Mouse (Mus musculus): ENCODE measurements around the gene Arhgap15. TPM values are rescaled to one million over a fixed set of nuclear protein-coding genes. Genes with fewer than 3 reads are reported as not detected.

Arhgap15 gene
- polyA plus RNA-seq, 1 experiment from 2014 or later, result 1.4 TPM

GRCm38 (mm10) chr2:44344861-44345260, 596.2 kb downstream of the Arhgap15 start:
- Histone ChIP-seq H3K27me3 (no peaks in the 10 kb centered on the region), H3K4me2 (replicated peaks) (no peak overlapping the region), H3K9ac (no peak overlapping the region), H3K27ac (no peak overlapping the region), H3K4me3 (no peak overlapping the region), H3K4me1 (no peaks in the 10 kb centered on the region), H3K9me3 (replicated peaks) (no peaks in the 10 kb centered on the region), H3K36me3 (no peaks in the 10 kb centered on the region)
- no peak for ATAC-seq (ENCODE audit: low FRiP score)
- 94% methylated on average over 8 of the region's 8 CpGs for WGBS

DNA sequence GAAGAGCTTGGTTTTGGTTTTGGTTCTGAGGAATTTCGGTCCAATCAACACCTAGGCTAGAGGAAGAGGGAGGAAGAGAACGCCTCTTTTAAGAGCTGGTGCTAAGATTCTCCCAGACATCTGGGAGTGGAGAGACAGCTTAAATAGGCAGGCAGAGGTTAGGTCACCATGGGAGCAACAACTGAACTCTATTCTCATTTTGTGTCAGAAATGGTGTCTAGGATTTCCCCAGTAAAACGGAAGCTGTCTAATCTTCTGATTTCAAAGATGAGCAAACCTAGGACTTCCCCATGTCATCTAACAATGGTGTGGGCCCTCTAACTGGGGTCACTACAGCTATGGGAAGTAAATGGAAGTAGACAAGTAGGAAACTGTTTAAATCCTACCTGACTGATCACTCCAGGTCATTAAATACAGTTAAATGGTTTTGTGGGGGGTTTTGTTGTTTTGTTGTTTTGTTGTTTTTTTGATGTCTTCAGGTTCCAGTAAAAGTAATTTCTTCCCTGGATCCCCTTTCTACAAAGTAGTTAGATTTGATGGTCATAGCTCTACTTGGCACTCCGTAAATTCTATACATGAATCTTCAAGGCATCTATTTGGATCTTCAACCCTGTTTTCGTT, 596.8 kb downstream of the Arhgap15 start:
- ATAC-seq (ENCODE audit: low FRiP score), result no peak
- H3K9me3 ChIP-seq (replicated peaks), result no peaks in the 10 kb centered on the region
- no peak overlapping the region for H3K4me3 ChIP-seq
- no peak overlapping the region for H3K4me2 ChIP-seq (replicated peaks)
- H3K27ac ChIP-seq, result no peak overlapping the region
- no peak overlapping the region for H3K9ac ChIP-seq
- H3K4me1 ChIP-seq, result no peaks in the 10 kb centered on the region
- H3K27me3 ChIP-seq, result no peaks in the 10 kb centered on the region
- H3K36me3 ChIP-seq, result no peaks in the 10 kb centered on the region
- 87% methylated on average over 5 of the region's 5 CpGs for WGBS

DNA sequence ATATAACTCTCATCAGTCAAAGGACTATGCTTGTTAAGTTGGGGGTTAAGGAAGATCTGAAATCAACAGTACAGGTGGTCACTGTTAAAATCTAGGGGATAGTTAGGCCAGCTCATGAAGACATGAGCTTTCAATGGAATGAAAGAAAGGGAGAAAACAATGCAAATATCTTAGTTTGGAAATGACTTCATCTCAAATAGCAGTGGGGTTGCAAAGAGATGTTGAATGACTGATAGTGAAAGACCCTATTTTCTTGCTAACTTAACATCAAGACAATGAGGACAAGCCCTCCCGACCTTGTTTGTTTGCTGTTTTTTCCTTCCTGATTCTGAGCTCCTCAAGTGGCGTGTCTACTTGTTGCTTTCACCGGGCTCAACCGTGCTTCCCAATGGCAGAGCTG, 597.6 kb downstream of the Arhgap15 start:
- ATAC-seq (ENCODE audit: low FRiP score), result no peak
- no peak overlapping the region for H3K4me2 ChIP-seq (replicated peaks)
- H3K27ac ChIP-seq, result no peak overlapping the region
- no peak overlapping the region for H3K4me3 ChIP-seq
- H3K9me3 ChIP-seq (replicated peaks), result no peaks in the 10 kb centered on the region
- H3K9ac ChIP-seq, result no peak overlapping the region
- WGBS, result 79% methylated on average over 4 of the region's 4 CpGs
- no peaks in the 10 kb centered on the region for H3K27me3 ChIP-seq
- H3K4me1 ChIP-seq, result no peaks in the 10 kb centered on the region
- no peaks in the 10 kb centered on the region for H3K36me3 ChIP-seq

- Histone ChIP-seq H3K9ac (no peak overlapping the region), H3K4me2 (replicated peaks) (no peak overlapping the region), H3K36me3 (no peaks in the 10 kb centered on the region), H3K4me1 (no peaks in the 10 kb centered on the region), H3K9me3 (replicated peaks) (no peaks in the 10 kb centered on the region), H3K27me3 (no peaks in the 10 kb centered on the region), H3K4me3 (no peak overlapping the region), H3K27ac (no peak overlapping the region)
- no peak for ATAC-seq (ENCODE audit: low FRiP score)
- 68% methylated on average over 5 of the region's 5 CpGs for WGBS
Observed at GRCm38 (mm10) chr2:44347781-44348180, 599.2 kb downstream of the Arhgap15 start.

- H3K9me3 ChIP-seq (replicated peaks), result no peaks in the 10 kb centered on the region
- no peak for ATAC-seq (ENCODE audit: low FRiP score)
Observed at GRCm38 (mm10) chr2:44349101-44349500, 600.5 kb downstream of the Arhgap15 start.

DNA sequence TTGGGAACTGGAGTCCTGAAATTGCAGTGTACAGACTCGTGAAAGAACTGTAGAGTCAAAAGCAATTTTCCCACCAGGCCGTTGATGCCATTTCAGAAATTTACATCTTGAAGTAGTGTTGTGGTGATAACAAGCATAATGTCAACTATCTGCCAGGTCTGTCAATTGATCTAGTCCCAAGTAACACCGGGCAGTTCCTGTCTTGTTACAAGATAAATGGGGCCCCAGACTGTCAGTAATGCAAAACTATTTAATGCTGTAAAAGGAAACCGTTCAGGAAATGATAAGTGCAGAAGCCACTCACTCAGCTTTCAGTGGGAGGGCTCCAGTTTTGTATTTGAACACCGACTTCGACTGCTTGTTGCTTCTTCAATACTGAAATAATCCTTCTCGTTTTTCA, 604.3 kb downstream of the Arhgap15 start:
- H3K4me1 ChIP-seq, result no peaks in the 10 kb centered on the region
- no peaks in the 10 kb centered on the region for H3K27me3 ChIP-seq
- no peak overlapping the region for H3K9ac ChIP-seq
- H3K9me3 ChIP-seq (replicated peaks), result no peaks in the 10 kb centered on the region
- H3K27ac ChIP-seq, result no peak overlapping the region
- no peak overlapping the region for H3K4me2 ChIP-seq (replicated peaks)
- 76% methylated on average over 7 of the region's 7 CpGs for WGBS
- no peak for ATAC-seq (ENCODE audit: low FRiP score)
- no peaks in the 10 kb centered on the region for H3K36me3 ChIP-seq
- no peak overlapping the region for H3K4me3 ChIP-seq

More at GRCm38 (mm10) chr2:44349101-44349500, 600.5 kb downstream of the Arhgap15 start:
- no peaks in the 10 kb centered on the region for H3K27me3 ChIP-seq
- no peaks in the 10 kb centered on the region for H3K36me3 ChIP-seq
- no peak overlapping the region for H3K9ac ChIP-seq
- no peak overlapping the region for H3K4me2 ChIP-seq (replicated peaks)
- WGBS, result 83% methylated on average over 2 of the region's 2 CpGs
- H3K4me3 ChIP-seq, result no peak overlapping the region
- no peak overlapping the region for H3K27ac ChIP-seq
- H3K4me1 ChIP-seq, result no peaks in the 10 kb centered on the region

DNA sequence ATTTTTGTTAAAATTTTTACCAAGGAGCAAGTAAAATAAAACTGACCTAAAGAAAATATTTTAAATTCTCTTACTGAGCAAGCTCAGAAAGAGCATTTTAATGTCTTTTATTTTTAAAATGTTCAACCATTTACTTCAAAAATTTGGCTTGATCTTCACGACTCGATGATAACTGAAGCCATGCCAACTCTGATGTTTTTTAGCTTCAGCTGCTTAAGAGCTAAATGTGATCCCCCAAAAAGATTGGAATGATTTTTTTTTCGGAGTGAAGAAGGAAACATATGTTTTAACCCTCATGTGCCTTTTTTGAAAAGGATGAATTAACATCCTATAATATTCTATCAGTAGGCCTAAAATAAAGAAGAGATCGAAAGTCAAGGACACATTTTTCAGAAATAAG, 605.0 kb downstream of the Arhgap15 start:
- no peak overlapping the region for H3K4me3 ChIP-seq
- H3K4me2 ChIP-seq (replicated peaks), result no peak overlapping the region
- H3K9me3 ChIP-seq (replicated peaks), result no peaks in the 10 kb centered on the region
- H3K4me1 ChIP-seq, result no peaks in the 10 kb centered on the region
- H3K36me3 ChIP-seq, result no peaks in the 10 kb centered on the region
- no peaks in the 10 kb centered on the region for H3K27me3 ChIP-seq
- ATAC-seq (ENCODE audit: low FRiP score), result no peak
- 88% methylated on average over 4 of the region's 4 CpGs for WGBS
- no peak overlapping the region for H3K27ac ChIP-seq
- no peak overlapping the region for H3K9ac ChIP-seq

GRCm38 (mm10) chr2:44354786-44355185, 606.2 kb downstream of the Arhgap15 start:
- Histone ChIP-seq H3K27ac (no peak overlapping the region), H3K4me2 (replicated peaks) (no peak overlapping the region), H3K9ac (no peak overlapping the region), H3K9me3 (replicated peaks) (no peaks in the 10 kb centered on the region), H3K27me3 (no peaks in the 10 kb centered on the region), H3K36me3 (no peaks in the 10 kb centered on the region), H3K4me1 (no peaks in the 10 kb centered on the region), H3K4me3 (no peak overlapping the region)
- ATAC-seq (ENCODE audit: low FRiP score), result no peak
- WGBS, result 85% methylated on average over 4 of the region's 4 CpGs

- Histone ChIP-seq H3K27me3 (no peaks in the 10 kb centered on the region), H3K27ac (no peak overlapping the region), H3K9me3 (replicated peaks) (no peaks in the 10 kb centered on the region), H3K4me1 (no peaks in the 10 kb centered on the region), H3K4me2 (replicated peaks) (no peak overlapping the region), H3K9ac (no peak overlapping the region), H3K4me3 (no peak overlapping the region), H3K36me3 (no peaks in the 10 kb centered on the region)
- 58% methylated on average over 11 of the region's 11 CpGs for WGBS
- no peak for ATAC-seq (ENCODE audit: low FRiP score)
Observed at GRCm38 (mm10) chr2:44355316-44355715, 606.7 kb downstream of the Arhgap15 start.

- no peaks in the 10 kb centered on the region for H3K9me3 ChIP-seq (replicated peaks)
- no peak overlapping the region for H3K9ac ChIP-seq
- no peaks in the 10 kb centered on the region for H3K36me3 ChIP-seq
- no peak overlapping the region for H3K4me2 ChIP-seq (replicated peaks)
- no peak for ATAC-seq (ENCODE audit: low FRiP score)
- no peak overlapping the region for H3K27ac ChIP-seq
- no peaks in the 10 kb centered on the region for H3K4me1 ChIP-seq
- WGBS, result 89% methylated on average over 5 of the region's 5 CpGs
- no peaks in the 10 kb centered on the region for H3K27me3 ChIP-seq
- H3K4me3 ChIP-seq, result no peak overlapping the region
Observed at GRCm38 (mm10) chr2:44356248-44356886, 607.7 kb downstream of the Arhgap15 start.

DNA sequence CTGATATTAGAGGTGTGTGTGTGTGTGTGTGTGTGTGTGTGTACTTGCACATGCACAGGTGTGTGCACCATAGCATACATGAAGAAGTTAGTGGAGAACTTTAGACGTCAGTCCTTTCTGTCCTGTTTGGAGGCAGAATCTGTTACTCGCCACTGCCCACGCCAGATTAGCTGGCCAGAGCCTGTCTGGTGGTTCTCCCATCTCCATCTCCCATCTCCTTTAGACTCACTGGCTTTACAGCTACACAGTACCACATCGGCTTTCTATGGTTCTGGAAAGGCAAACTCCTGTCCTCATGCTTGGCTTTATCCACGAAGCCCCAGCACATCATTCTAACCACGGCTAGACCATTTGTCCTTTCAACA, 608.2 kb downstream of the Arhgap15 start:
- ATAC-seq (ENCODE audit: low FRiP score), result no peak
- Histone ChIP-seq H3K36me3 (no peaks in the 10 kb centered on the region), H3K9ac (no peak overlapping the region), H3K27me3 (no peaks in the 10 kb centered on the region), H3K27ac (no peak overlapping the region), H3K9me3 (replicated peaks) (no peaks in the 10 kb centered on the region), H3K4me1 (no peaks in the 10 kb centered on the region), H3K4me2 (replicated peaks) (no peak overlapping the region), H3K4me3 (no peak overlapping the region)
- 97% methylated on average over 6 of the region's 6 CpGs for WGBS

- Histone ChIP-seq H3K27ac (no peak overlapping the region), H3K36me3 (no peaks in the 10 kb centered on the region), H3K4me2 (replicated peaks) (no peak overlapping the region), H3K9me3 (replicated peaks) (no peaks in the 10 kb centered on the region), H3K9ac (no peak overlapping the region), H3K4me3 (no peak overlapping the region), H3K4me1 (no peaks in the 10 kb centered on the region), H3K27me3 (no peaks in the 10 kb centered on the region)
- ATAC-seq (ENCODE audit: low FRiP score), result no peak
- WGBS, result 74% methylated on average over 2 of the region's 2 CpGs
Observed at GRCm38 (mm10) chr2:44380225-44380624, 631.6 kb downstream of the Arhgap15 start.

DNA sequence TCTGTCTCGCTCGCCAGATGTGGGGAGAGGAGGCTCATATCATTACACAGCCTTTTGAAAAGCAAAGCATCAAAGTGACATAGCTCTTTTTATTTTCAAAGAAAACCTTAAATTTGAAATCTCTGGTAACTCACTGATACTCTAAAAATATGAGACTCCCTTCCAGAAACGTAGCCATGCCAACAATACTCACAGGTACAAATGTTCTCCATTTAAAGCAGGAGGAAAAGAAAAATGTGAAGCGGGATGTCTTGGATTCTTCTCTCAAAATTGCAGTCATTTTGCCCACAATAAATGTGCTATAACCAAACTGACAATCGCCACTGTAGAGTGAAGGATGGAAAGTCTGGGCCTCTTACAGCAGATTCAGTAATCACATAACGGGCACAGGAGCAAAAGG, 635.9 kb downstream of the Arhgap15 start:
- H3K36me3 ChIP-seq, result no peaks in the 10 kb centered on the region
- no peaks in the 10 kb centered on the region for H3K4me1 ChIP-seq
- H3K9me3 ChIP-seq (replicated peaks), result no peaks in the 10 kb centered on the region
- H3K4me3 ChIP-seq, result no peak overlapping the region
- no peak overlapping the region for H3K4me2 ChIP-seq (replicated peaks)
- no peak for ATAC-seq (ENCODE audit: low FRiP score)
- H3K27ac ChIP-seq, result no peak overlapping the region
- no peak overlapping the region for H3K9ac ChIP-seq
- WGBS, result 94% methylated on average over 6 of the region's 6 CpGs
- no peaks in the 10 kb centered on the region for H3K27me3 ChIP-seq
